Mouse (Mus musculus) embryonic facial prominence, embryonic 13.5 days (tissue): Measurements from ENCODE around the gene Ermp1. TPM values are rescaled to one million over a fixed set of nuclear protein-coding genes. Genes with fewer than 3 reads are reported as not detected.
"Not testable (repeated sequence)": the region's sequence is repeated elsewhere in the genome, so short reads cannot be mapped to it uniquely, and the experiment has no call there.

Experiments used
- ATAC-seq: fragments of 200-750 bp; cut with Nextera tagmentation; 2 replicates; pipeline ENCODE4 v1.8.0; 2017; ENCODE audit warnings: low read depth; ENCODE audit not compliant: insufficient number of reproducible peaks, insufficient read depth, low FRiP score, low TSS enrichment
- H3K27ac ChIP-seq: fragments of 300-500 bp; sonication (generic); 2 replicates; pipeline ENCODE4 v1.5.1; 2015; ENCODE audit warnings: moderate library complexity, mild to moderate bottlenecking, inconsistent platforms
- H3K27me3 ChIP-seq: fragments of 300-500 bp; sonication (generic); 2 replicates; pipeline ENCODE4 v1.6.1; 2015; ENCODE audit warnings: mild to moderate bottlenecking, inconsistent platforms
- H3K36me3 ChIP-seq: fragments of 300-500 bp; sonication (generic); 2 replicates; pipeline ENCODE4 v1.6.1; 2015; ENCODE audit warnings: mild to moderate bottlenecking, inconsistent platforms
- H3K4me1 ChIP-seq: fragments of 300-500 bp; sonication (generic); 2 replicates; pipeline ENCODE4 v1.6.1; 2015; ENCODE audit warnings: inconsistent platforms
- H3K4me2 ChIP-seq: fragments of 300-500 bp; sonication (generic); 2 replicates; pipeline ENCODE4 v1.6.1; 2015; ENCODE audit warnings: moderate library complexity, mild to moderate bottlenecking, inconsistent platforms
- H3K4me3 ChIP-seq: fragments of 300-500 bp; sonication (generic); 2 replicates; pipeline ENCODE4 v1.5.1; 2015; ENCODE audit warnings: mild to moderate bottlenecking, inconsistent platforms
- H3K9ac ChIP-seq: fragments of 300-500 bp; sonication (generic); 2 replicates; pipeline ENCODE4 v1.6.1; 2015; ENCODE audit warnings: mild to moderate bottlenecking, inconsistent platforms
- H3K9me3 ChIP-seq: fragments of 300-500 bp; sonication (generic); 2 replicates; pipeline ENCODE4 v1.6.1; 2016; ENCODE audit warnings: inconsistent platforms
- WGBS: fragments of 180-500 bp; shearing (Covaris S2); methylation state at CpG from one replicate; pipeline ENCODE4 v1.1.7; 2015; ENCODE audit warnings: mixed read lengths; 5-methylcytosine and 5-hydroxymethylcytosine counted together
- polyA plus RNA-seq: library from polyadenylated mRNA; unstranded; fragments of >200 nt; fragmentation: Nextera tagmentation; extraction: Ambion mirVana; gene quantifications from 2 replicates; pipeline ENCODE4 v1.2.1, GENCODE M21; 2015

The Ermp1 gene
- polyA plus RNA-seq, 1 experiment from 2014 or later, result 21.9 TPM

DNA sequence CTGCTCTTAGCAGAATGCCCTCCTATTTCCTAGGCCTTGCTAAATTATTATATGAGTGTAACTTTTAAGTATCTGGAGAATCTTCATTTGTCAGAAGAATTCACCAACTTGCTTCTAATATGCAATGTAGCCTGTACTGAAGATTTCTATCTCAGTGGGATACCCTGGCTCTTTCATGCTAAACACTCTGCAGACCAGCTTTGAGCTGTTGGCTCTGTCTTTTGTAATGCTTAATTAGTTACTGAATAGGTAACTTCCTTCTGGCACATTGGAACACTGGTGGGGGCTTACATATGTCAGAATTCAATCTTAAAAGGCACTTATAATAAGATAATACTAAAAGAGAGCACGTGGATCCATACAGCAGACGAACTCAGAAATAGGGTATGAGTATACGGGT lies 54.4 kb downstream of the Ermp1 start:
- H3K36me3 ChIP-seq, result peaks cover 65% of the 10 kb centered on the region
- not testable (repeated sequence) for H3K9ac ChIP-seq, H3K4me2 ChIP-seq, H3K4me1 ChIP-seq, H3K27me3 ChIP-seq, ATAC-seq, H3K9me3 ChIP-seq, H3K27ac ChIP-seq, H3K4me3 ChIP-seq
- 61% methylated on average over 3 of the region's 3 CpGs for WGBS

- H3K4me2 ChIP-seq, result no peak overlapping the region
- no peak overlapping the region for H3K4me3 ChIP-seq
- peaks cover 61% of the 10 kb centered on the region for H3K36me3 ChIP-seq
- no peaks in the 10 kb centered on the region for H3K27me3 ChIP-seq
- no peaks in the 10 kb centered on the region for H3K9me3 ChIP-seq
- H3K9ac ChIP-seq, result no peak overlapping the region
- ATAC-seq, result no peak
- no peaks in the 10 kb centered on the region for H3K4me1 ChIP-seq
- whole genome bisulfite sequencing, result 90% methylated on average over 6 of the region's 6 CpGs
- no peak overlapping the region for H3K27ac ChIP-seq
Observed at GRCm38 (mm10) chr19:29583734-29584133, 64.5 kb downstream of the Ermp1 start.

GRCm38 (mm10) chr19:29582439-29582838 lies 65.8 kb downstream of the Ermp1 start:
- no peak overlapping the region for H3K27ac ChIP-seq
- no peak for ATAC-seq
- no peak overlapping the region for H3K9ac ChIP-seq
- 92% methylated on average over 2 of the region's 2 CpGs for WGBS
- H3K4me1 ChIP-seq, result no peaks in the 10 kb centered on the region
- H3K27me3 ChIP-seq, result no peaks in the 10 kb centered on the region
- H3K36me3 ChIP-seq, result peaks cover 58% of the 10 kb centered on the region
- H3K4me2 ChIP-seq, result no peak overlapping the region
- H3K4me3 ChIP-seq, result no peak overlapping the region
- H3K9me3 ChIP-seq, result no peaks in the 10 kb centered on the region

GRCm38 (mm10) chr19:29566512-29566911 lies 81.7 kb downstream of the Ermp1 start:
- Histone ChIP-seq H3K4me1 (peaks cover 3% of the 10 kb centered on the region; the same call in 1 of the 2 replicates), H3K9ac (no peak overlapping the region), H3K27me3 (no peaks in the 10 kb centered on the region), H3K4me2 (no peak overlapping the region), H3K9me3 (no peaks in the 10 kb centered on the region), H3K4me3 (no peak overlapping the region), H3K36me3 (peaks cover 39% of the 10 kb centered on the region), H3K27ac (no peak overlapping the region)
- no peak for ATAC-seq
- 90% methylated on average over 1 of the region's 1 CpGs for WGBS

- Histone ChIP-seq H3K36me3 (peaks cover 17% of the 10 kb centered on the region), H3K4me2 (no peak overlapping the region), H3K9ac (no peak overlapping the region), H3K4me3 (no peak overlapping the region), H3K27me3 (no peaks in the 10 kb centered on the region), H3K27ac (0 out of 2 replicates have a peak overlapping the region, but pooled peaks have one; percentile 4), H3K4me1 (peaks cover 3% of the 10 kb centered on the region; the same call in 1 of the 2 replicates), H3K9me3 (no peaks in the 10 kb centered on the region)
- 59% methylated on average over 7 of the region's 7 CpGs for WGBS
- no peak; the same call in 1 of the 2 replicates for ATAC-seq
Observed at GRCm38 (mm10) chr19:29563258-29563779, 84.9 kb downstream of the Ermp1 start.

GRCm38 (mm10) chr19:29562603-29563002 lies 85.6 kb downstream of the Ermp1 start:
- no peak for ATAC-seq
- Histone ChIP-seq H3K9me3 (no peaks in the 10 kb centered on the region), H3K4me3 (no peak overlapping the region), H3K4me1 (peaks cover 3% of the 10 kb centered on the region; the same call in 1 of the 2 replicates), H3K9ac (no peak overlapping the region), H3K27ac (no peak overlapping the region), H3K4me2 (no peak overlapping the region), H3K27me3 (no peaks in the 10 kb centered on the region), H3K36me3 (peaks cover 12% of the 10 kb centered on the region)
- WGBS, result 77% methylated on average over 3 of the region's 3 CpGs

GRCm38 (mm10) chr19:29562166-29562565 lies 86.0 kb downstream of the Ermp1 start:
- H3K27me3 ChIP-seq, result no peaks in the 10 kb centered on the region

More at GRCm38 (mm10) chr19:29562166-29562565, 86.0 kb downstream of the Ermp1 start:
- H3K36me3 ChIP-seq, result peaks cover 12% of the 10 kb centered on the region
- H3K27ac ChIP-seq, result no peak overlapping the region
- no peak overlapping the region for H3K4me3 ChIP-seq
- H3K9me3 ChIP-seq, result no peaks in the 10 kb centered on the region
- WGBS, result 74% methylated on average over 4 of the region's 4 CpGs
- no peak overlapping the region for H3K4me2 ChIP-seq
- H3K9ac ChIP-seq, result no peak overlapping the region
- ATAC-seq, result no peak
- H3K4me1 ChIP-seq, result peaks cover 3% of the 10 kb centered on the region; the same call in 1 of the 2 replicates

Other genes starting within 250 kb of the Ermp1 start
- not detected in 2 replicates for gene Pdcd1lg2, start 237.5 kb downstream of the Ermp1 start, polyA plus RNA-seq
- 29.6 and 32.1 TPM in 2 replicates for gene Ric1, start 126.1 kb downstream of the Ermp1 start, polyA plus RNA-seq
- 1.4 and 1.7 TPM in 2 replicates for gene Mlana, start 49.4 kb upstream of the Ermp1 start, polyA plus RNA-seq
- 7.3 and 8.2 TPM in 2 replicates for gene 9930021J03Rik, start 157.6 kb upstream of the Ermp1 start, polyA plus RNA-seq
- 18.3 and 21.1 TPM in 2 replicates for gene Ranbp6, start 164.6 kb upstream of the Ermp1 start, polyA plus RNA-seq